Mouse (Mus musculus) layer of hippocampus, postnatal 25 days (tissue): ENCODE data around the gene Nelfb. TPM values are rescaled to one million over a fixed set of nuclear protein-coding genes. Genes with fewer than 3 reads are reported as not detected.
"Not testable (repeated sequence)": the region's sequence is repeated elsewhere in the genome, so short reads cannot be mapped to it uniquely, and the experiment has no call there.

Experiments
- DNase-seq, 2 experiments: peaks; one replicate each; pipeline ENCODE4 v3.0.0; 2022; ENCODE audit warnings: mixed read lengths in 2 of 2, low spot score in 1 of 2; ENCODE audit errors: extremely low spot score in 1 of 2
- total RNA-seq, 2 experiments: library from RNA; stranded (reverse); gene quantifications; 2 replicates each; pipeline ENCODE4 v1.2.3; 2021

The Nelfb gene
- 10 to 100 TPM; 55.8 to 58.9 TPM for total RNA-seq

GRCm38 (mm10) chr2:25211121-25211670 is at the start of gene Nelfb:
Nelfb (minus strand) TSS chr2:25211489.
- DNase-seq: peak; percentile 77 to 84

- DNase-seq: no peak
Observed at GRCm38 (mm10) chr2:25258887-25259286, 47.6 kb upstream of the Nelfb start.

GRCm38 (mm10) chr2:25257250-25257649 is 46.0 kb upstream of the Nelfb start:
- not testable (repeated sequence) for DNase-seq

GRCm38 (mm10) chr2:25256443-25257109 is 45.3 kb upstream of the Nelfb start:
- DNase-seq: peak in 1 of 2 experiments; percentile 48

- DNase-seq: peak; percentile 84 to 90
Observed at GRCm38 (mm10) chr2:25255284-25255779, 44.0 kb upstream of the Nelfb start, which contains the start of gene Tmem203. Tmem203 (plus strand) TSS chr2:25255439.

- DNase-seq: no peak
Observed at GRCm38 (mm10) chr2:25252331-25252730, 41.0 kb upstream of the Nelfb start.

- no peak for DNase-seq
Observed at GRCm38 (mm10) chr2:25246183-25247072, 35.1 kb upstream of the Nelfb start, which contains the start of gene AL732309.1. AL732309.1 (minus strand) TSS chr2:25246863.

GRCm38 (mm10) chr2:25244144-25244543 is 32.9 kb upstream of the Nelfb start:
- no peak for DNase-seq

- no peak for DNase-seq
Observed at GRCm38 (mm10) chr2:25243342-25243741, 32.1 kb upstream of the Nelfb start.

GRCm38 (mm10) chr2:25242101-25242506 is 30.8 kb upstream of the Nelfb start, which contains the start of the genes Rnf208 and Cysrt1:
Rnf208 (plus strand) TSS chr2:25242255.
Cysrt1 (minus strand) TSS chr2:25242452.
- peak in 1 of 2 experiments; percentile 44 for DNase-seq

- DNase-seq: no peak
Observed at GRCm38 (mm10) chr2:25241438-25241775, 30.1 kb upstream of the Nelfb start.

- DNase-seq: peak; percentile 36 to 46
Observed at GRCm38 (mm10) chr2:25240723-25241437, 29.6 kb upstream of the Nelfb start.

GRCm38 (mm10) chr2:25240310-25240709 is 29.0 kb upstream of the Nelfb start:
- DNase-seq: no peak

GRCm38 (mm10) chr2:25239766-25240165 is 28.5 kb upstream of the Nelfb start:
- DNase-seq: no peak

GRCm38 (mm10) chr2:25238106-25238505 is 26.8 kb upstream of the Nelfb start:
- DNase-seq: no peak

- DNase-seq: no peak
Observed at GRCm38 (mm10) chr2:25237522-25237921, 26.2 kb upstream of the Nelfb start.

- no peak for DNase-seq
Observed at GRCm38 (mm10) chr2:25236614-25237013, 25.3 kb upstream of the Nelfb start, which contains the start of gene Rnf224. Rnf224 (minus strand) TSS chr2:25236787.

- no peak for DNase-seq
Observed at GRCm38 (mm10) chr2:25234551-25235220, 23.4 kb upstream of the Nelfb start.

GRCm38 (mm10) chr2:25234050-25234449 is 22.8 kb upstream of the Nelfb start, which contains the start of gene Slc34a3:
Slc34a3 (minus strand) TSS chr2:25234364.
- DNase-seq: no peak
